Mouse (Mus musculus) hindbrain, embryonic 14.5 days (tissue): ENCODE measurements at regions not wholly inside any gene's neighbourhood (a gene's known extent, or its start where the extent isn't known, plus 50 kb on each side); places are given as distances from the start of the nearest gene placed in this dataset.

Experiments
- ATAC-seq: fragments of 200-750 bp; cut with Nextera tagmentation; 2 replicates; pipeline ENCODE4 v1.8.0; 2017; ENCODE audit warnings: moderate number of reproducible peaks, mild to moderate bottlenecking, moderate TSS enrichment, moderate library complexity; ENCODE audit not compliant: low FRiP score
- DNase-seq: peaks from one replicate; pipeline ENCODE4 v3.0.0-alpha.2; 2015; ENCODE audit warnings: low spot score
- H3K27ac ChIP-seq: fragments of 300-500 bp; sonication (generic); 2 replicates; pipeline ENCODE4 v1.5.1; 2014; ENCODE audit warnings: mild to moderate bottlenecking, moderate library complexity
- H3K27me3 ChIP-seq: fragments of 300-500 bp; sonication (generic); 2 replicates; pipeline ENCODE4 v1.6.1; 2014; ENCODE audit warnings: mild to moderate bottlenecking, low read length, mixed read lengths; ENCODE audit not compliant: control insufficient read depth, insufficient read depth
- H3K36me3 ChIP-seq: fragments of 300-500 bp; sonication (generic); replicated peaks from 2 replicates; pipeline ENCODE4 v1.6.1; 2014; ENCODE audit not compliant: control insufficient read depth, insufficient read depth
- H3K4me1 ChIP-seq: fragments of 300-500 bp; sonication (generic); replicated peaks from 2 replicates; pipeline ENCODE4 v1.6.1; 2014; ENCODE audit warnings: antibody characterized with exemption, low read length, mixed read lengths; ENCODE audit not compliant: control insufficient read depth, insufficient read depth
- H3K4me2 ChIP-seq: fragments of 300-500 bp; sonication (generic); replicated peaks from 2 replicates; pipeline ENCODE4 v1.6.1; 2014; ENCODE audit warnings: mild to moderate bottlenecking, moderate library complexity
- H3K4me3 ChIP-seq: fragments of 300-500 bp; sonication (generic); replicated peaks from 2 replicates; pipeline ENCODE4 v1.5.1; 2014; ENCODE audit warnings: mild to moderate bottlenecking, low read length
- H3K9ac ChIP-seq: fragments of 300-500 bp; sonication (generic); 2 replicates; pipeline ENCODE4 v1.6.1; 2014
- H3K9me3 ChIP-seq: fragments of 300-500 bp; sonication (generic); 2 replicates; pipeline ENCODE4 v1.6.1; 2016; ENCODE audit warnings: low read length; ENCODE audit not compliant: control insufficient read depth
- WGBS: fragments of 180-500 bp; shearing (Covaris S2); extraction: QIAGEN DNeasy Blood & Tissue Kit; methylation state at CpG from one replicate; pipeline ENCODE4 v1.1.7; 2014; 5-methylcytosine and 5-hydroxymethylcytosine counted together

GRCm38 (mm10) chr1:184492115-184492514 lies 240.3 kb downstream of the Hlx start:
- no peaks in the 10 kb centered on the region for H3K9me3 ChIP-seq
- no peak overlapping the region for H3K9ac ChIP-seq

GRCm38 (mm10) chr1:184491252-184491651 lies 241.2 kb downstream of the Hlx start:
- Histone ChIP-seq H3K9ac (no peak overlapping the region), H3K4me1 (no peaks in the 10 kb centered on the region), H3K4me3 (no peak overlapping the region), H3K27me3 (no peaks in the 10 kb centered on the region), H3K27ac (no peak overlapping the region), H3K36me3 (no peaks in the 10 kb centered on the region), H3K4me2 (no peak overlapping the region), H3K9me3 (no peaks in the 10 kb centered on the region)
- ATAC-seq: no peak
- DNase-seq: no peak
- 86% methylated on average over 4 of the region's 4 CpGs for WGBS

More at GRCm38 (mm10) chr1:184492115-184492514, 240.3 kb downstream of the Hlx start:
- 93% methylated on average over 3 of the region's 3 CpGs for WGBS
- no peak for ATAC-seq
- no peaks in the 10 kb centered on the region for H3K27me3 ChIP-seq
- no peak overlapping the region for H3K4me3 ChIP-seq
- no peak overlapping the region for H3K27ac ChIP-seq
- DNase-seq: no peak
- no peak overlapping the region for H3K4me2 ChIP-seq
- no peaks in the 10 kb centered on the region for H3K4me1 ChIP-seq
- no peaks in the 10 kb centered on the region for H3K36me3 ChIP-seq

- Histone ChIP-seq H3K9ac (no peak overlapping the region), H3K4me2 (no peak overlapping the region), H3K27me3 (no peaks in the 10 kb centered on the region), H3K27ac (no peak overlapping the region), H3K4me3 (no peak overlapping the region), H3K4me1 (no peaks in the 10 kb centered on the region), H3K36me3 (no peaks in the 10 kb centered on the region), H3K9me3 (no peaks in the 10 kb centered on the region)
- ATAC-seq (no peak), DNase-seq (no peak)
- WGBS: 27% methylated on average over 6 of the region's 6 CpGs
Measured at GRCm38 (mm10) chr1:184487409-184487808, 245.0 kb downstream of the Hlx start.

GRCm38 (mm10) chr1:184484801-184485200 lies 247.6 kb downstream of the Hlx start:
- H3K4me1 ChIP-seq: no peaks in the 10 kb centered on the region
- no peak overlapping the region for H3K27ac ChIP-seq
- H3K36me3 ChIP-seq: no peaks in the 10 kb centered on the region
- WGBS: 83% methylated on average over 8 of the region's 8 CpGs
- H3K4me2 ChIP-seq: no peak overlapping the region
- no peaks in the 10 kb centered on the region for H3K27me3 ChIP-seq
- ATAC-seq: no peak
- no peak overlapping the region for H3K4me3 ChIP-seq
- H3K9ac ChIP-seq: no peak overlapping the region
- no peak for DNase-seq
- H3K9me3 ChIP-seq: no peaks in the 10 kb centered on the region

- Histone ChIP-seq H3K9me3 (no peaks in the 10 kb centered on the region), H3K4me3 (no peak overlapping the region), H3K27me3 (no peaks in the 10 kb centered on the region), H3K4me2 (no peak overlapping the region), H3K27ac (no peak overlapping the region), H3K4me1 (no peaks in the 10 kb centered on the region), H3K36me3 (no peaks in the 10 kb centered on the region), H3K9ac (no peak overlapping the region)
- DNase-seq (no peak), ATAC-seq (no peak)
- 78% methylated on average over 7 of the region's 7 CpGs for WGBS
Measured at GRCm38 (mm10) chr1:184483371-184483770, 249.0 kb downstream of the Hlx start.

- H3K36me3 ChIP-seq: no peaks in the 10 kb centered on the region
- no peak overlapping the region for H3K27ac ChIP-seq
- DNase-seq (no peak), ATAC-seq (no peak)
- no peak overlapping the region for H3K9ac ChIP-seq
- no peak overlapping the region for H3K4me3 ChIP-seq
- H3K4me1 ChIP-seq: no peaks in the 10 kb centered on the region
- no peak overlapping the region for H3K4me2 ChIP-seq
- WGBS: 83% methylated on average over 9 of the region's 9 CpGs
- no peaks in the 10 kb centered on the region for H3K9me3 ChIP-seq
- H3K27me3 ChIP-seq: no peaks in the 10 kb centered on the region
Measured at GRCm38 (mm10) chr1:184482026-184482425, 250.4 kb downstream of the Hlx start.

- DNase-seq (no peak), ATAC-seq (no peak)
- no peaks in the 10 kb centered on the region for H3K27me3 ChIP-seq
- no peak overlapping the region for H3K27ac ChIP-seq
- no peak overlapping the region for H3K4me3 ChIP-seq
- no peaks in the 10 kb centered on the region for H3K36me3 ChIP-seq
- H3K4me1 ChIP-seq: no peaks in the 10 kb centered on the region
- no peaks in the 10 kb centered on the region for H3K9me3 ChIP-seq
- H3K9ac ChIP-seq: no peak overlapping the region
- H3K4me2 ChIP-seq: no peak overlapping the region
- WGBS: 91% methylated on average over 9 of the region's 9 CpGs
Measured at GRCm38 (mm10) chr1:184480571-184481220, 251.7 kb downstream of the Hlx start.

GRCm38 (mm10) chr1:184478006-184478405 lies 254.4 kb downstream of the Hlx start:
- H3K27me3 ChIP-seq: no peaks in the 10 kb centered on the region
- DNase-seq: no peak
- 88% methylated on average over 7 of the region's 7 CpGs for WGBS
- no peaks in the 10 kb centered on the region for H3K4me1 ChIP-seq
- no peaks in the 10 kb centered on the region for H3K9me3 ChIP-seq
- ATAC-seq: no peak
- no peaks in the 10 kb centered on the region for H3K36me3 ChIP-seq
- no peak overlapping the region for H3K9ac ChIP-seq
- H3K27ac ChIP-seq: no peak overlapping the region
- no peak overlapping the region for H3K4me3 ChIP-seq
- H3K4me2 ChIP-seq: no peak overlapping the region

- no peaks in the 10 kb centered on the region for H3K9me3 ChIP-seq
- no peaks in the 10 kb centered on the region for H3K36me3 ChIP-seq
- no peak overlapping the region for H3K4me3 ChIP-seq
- no peaks in the 10 kb centered on the region for H3K4me1 ChIP-seq
- H3K4me2 ChIP-seq: no peak overlapping the region
- no peaks in the 10 kb centered on the region for H3K27me3 ChIP-seq
- ATAC-seq (no peak), DNase-seq (no peak)
- WGBS: 59% methylated on average over 9 of the region's 9 CpGs
- H3K27ac ChIP-seq: no peak overlapping the region
- no peak overlapping the region for H3K9ac ChIP-seq
Measured at GRCm38 (mm10) chr1:184462481-184463124, 269.8 kb downstream of the Hlx start.
